Mouse (Mus musculus) limb, embryonic 13.5 days (tissue): ENCODE results near the gene Snap23. TPM values are rescaled to one million over a fixed set of nuclear protein-coding genes. Genes with fewer than 3 reads are reported as not detected.
"Not testable (repeated sequence)": the region's sequence is repeated elsewhere in the genome, so short reads cannot be mapped to it uniquely, and the experiment has no call there.

Source experiments
- ATAC-seq: fragments of 200-750 bp; cut with Nextera tagmentation; 2 replicates; pipeline ENCODE4 v1.8.0; 2017; ENCODE audit warnings: low read depth, moderate number of reproducible peaks, moderate TSS enrichment; ENCODE audit not compliant: low FRiP score
- H3K27ac ChIP-seq: fragments of 300-500 bp; sonication (generic); 2 replicates; pipeline ENCODE4 v1.5.1; 2015; ENCODE audit warnings: inconsistent platforms, mild to moderate bottlenecking, moderate library complexity
- H3K27me3 ChIP-seq: fragments of 300-500 bp; sonication (generic); 2 replicates; pipeline ENCODE4 v1.6.1; 2015; ENCODE audit warnings: mild to moderate bottlenecking, inconsistent platforms
- H3K36me3 ChIP-seq: fragments of 300-500 bp; sonication (generic); 2 replicates; pipeline ENCODE4 v1.6.1; 2015; ENCODE audit warnings: inconsistent platforms, mild to moderate bottlenecking, moderate library complexity
- H3K4me1 ChIP-seq: fragments of 300-500 bp; sonication (generic); 2 replicates; pipeline ENCODE4 v1.6.1; 2015; ENCODE audit warnings: inconsistent platforms
- H3K4me2 ChIP-seq: fragments of 300-500 bp; sonication (generic); replicated peaks from 2 replicates; pipeline ENCODE4 v1.6.1; 2015; ENCODE audit warnings: inconsistent platforms, mild to moderate bottlenecking, moderate library complexity
- H3K4me3 ChIP-seq: fragments of 300-500 bp; sonication (generic); 2 replicates; pipeline ENCODE4 v1.5.1; 2015; ENCODE audit warnings: moderate library complexity, mild to moderate bottlenecking, inconsistent platforms
- H3K9ac ChIP-seq: fragments of 300-500 bp; sonication (generic); 2 replicates; pipeline ENCODE4 v1.6.1; 2015; ENCODE audit warnings: mild to moderate bottlenecking, inconsistent platforms
- H3K9me3 ChIP-seq: fragments of 300-500 bp; sonication (generic); 2 replicates; pipeline ENCODE4 v1.6.1; 2016; ENCODE audit warnings: inconsistent platforms
- WGBS: fragments of 180-500 bp; shearing (Covaris S2); methylation state at CpG from one replicate; pipeline ENCODE4 v1.1.7; 2015; 5-methylcytosine and 5-hydroxymethylcytosine counted together
- polyA plus RNA-seq: library from polyadenylated mRNA; unstranded; fragments of >200 nt; fragmentation: Nextera tagmentation; extraction: Ambion mirVana; gene quantifications from 2 replicates; pipeline ENCODE4 v1.2.1, GENCODE M21; 2015

Gene Snap23
- polyA plus RNA-seq, 1 experiment from 2014 or later: 58.8 TPM

GRCm38 (mm10) chr2:120563235-120563990 lies 4.1 kb upstream of the Snap23 start, which contains the start of gene Zfp106:
TSS of gene Zfp106 (minus strand) at chr2:120563843.
- Histone ChIP-seq H3K4me2 (peak within 1 kb of the TSS; percentile 76), H3K9ac (peak within 1 kb of the TSS; percentile 88), H3K27ac (peak within 1 kb of the TSS; percentile 58; the same call in 1 of the 2 replicates), H3K36me3 (peaks cover 10% of the 10 kb centered on the region; the same call in 1 of the 2 replicates), H3K4me1 (peaks cover 16% of the 10 kb centered on the region), H3K4me3 (peak within 1 kb of the TSS; percentile 94), H3K27me3 (no peaks in the 10 kb centered on the region), H3K9me3 (no peaks in the 10 kb centered on the region)
- under 1% methylated on average over 50 of the region's 50 CpGs for WGBS
- ATAC-seq: peak; percentile 85

- H3K4me1 ChIP-seq: peaks cover 24% of the 10 kb centered on the region
- peaks cover 10% of the 10 kb centered on the region; the same call in 1 of the 2 replicates for H3K36me3 ChIP-seq
- H3K9me3 ChIP-seq, ATAC-seq, H3K4me3 ChIP-seq, H3K27ac ChIP-seq, H3K27me3 ChIP-seq, H3K4me2 ChIP-seq, H3K9ac ChIP-seq: not testable (repeated sequence)
- WGBS: 92% methylated on average over 4 of the region's 4 CpGs
Measured at GRCm38 (mm10) chr2:120564548-120565188, 2.8 kb upstream of the Snap23 start.

GRCm38 (mm10) chr2:120565363-120565762 lies 2.1 kb upstream of the Snap23 start:
- Histone ChIP-seq H3K9ac (no peak overlapping the region), H3K9me3 (no peaks in the 10 kb centered on the region), H3K27ac (no peak overlapping the region), H3K4me1 (peaks cover 24% of the 10 kb centered on the region), H3K4me3 (no peak overlapping the region), H3K4me2 (no peak overlapping the region), H3K27me3 (no peaks in the 10 kb centered on the region), H3K36me3 (peaks cover 8% of the 10 kb centered on the region; the same call in 1 of the 2 replicates)
- no peak for ATAC-seq
- WGBS: 84% methylated on average over 2 of the region's 2 CpGs

- Histone ChIP-seq H3K4me3 (peak overlapping the region; percentile 75), H3K27me3 (no peaks in the 10 kb centered on the region), H3K27ac (peak overlapping the region; percentile 69), H3K4me2 (peak overlapping the region; percentile 75), H3K4me1 (peaks cover 12% of the 10 kb centered on the region), H3K9ac (peak overlapping the region; percentile 86), H3K36me3 (peaks cover 11% of the 10 kb centered on the region), H3K9me3 (no peaks in the 10 kb centered on the region)
- under 1% methylated on average over 22 of the region's 22 CpGs for WGBS
- ATAC-seq: peak; percentile 73
Measured at GRCm38 (mm10) chr2:120567798-120568320, 388 bp downstream of the Snap23 start.

DNA sequence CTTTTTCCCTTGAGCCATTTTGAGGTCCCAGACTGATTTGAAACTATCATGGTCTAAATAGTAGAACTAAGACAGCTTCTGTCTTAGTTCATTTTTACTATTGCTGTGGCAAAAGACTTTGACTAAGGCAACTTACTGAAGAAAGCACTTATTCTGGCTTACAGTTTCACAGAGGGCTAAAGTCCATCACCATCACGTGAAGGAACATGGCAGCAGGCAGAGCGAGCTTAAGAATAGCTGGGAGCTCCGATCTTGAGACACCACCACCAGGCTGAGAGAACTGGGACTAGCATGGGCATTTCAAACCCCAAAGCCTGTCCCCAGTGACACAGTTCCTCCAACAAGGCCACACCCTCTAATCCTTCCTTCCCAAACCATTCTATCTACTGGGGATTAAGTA lies 3.6 kb downstream of the Snap23 start:
- H3K27ac ChIP-seq: no peak overlapping the region
- H3K4me3 ChIP-seq: no peak overlapping the region
- H3K9me3 ChIP-seq: no peaks in the 10 kb centered on the region
- ATAC-seq: no peak
- H3K4me1 ChIP-seq: peaks cover 30% of the 10 kb centered on the region
- H3K36me3 ChIP-seq: peaks cover 16% of the 10 kb centered on the region
- 96% methylated on average over 3 of the region's 3 CpGs for WGBS
- no peak overlapping the region for H3K4me2 ChIP-seq
- H3K9ac ChIP-seq: no peak overlapping the region
- no peaks in the 10 kb centered on the region for H3K27me3 ChIP-seq

- 97% methylated on average over 3 of the region's 3 CpGs for WGBS
- not testable (repeated sequence) for H3K4me2 ChIP-seq
- H3K4me1 ChIP-seq: peaks cover 38% of the 10 kb centered on the region
Measured at GRCm38 (mm10) chr2:120572161-120572560, 4.7 kb downstream of the Snap23 start.

GRCm38 (mm10) chr2:120575121-120575520 lies 7.7 kb downstream of the Snap23 start:
- WGBS: 39% methylated on average over 3 of the region's 3 CpGs
- 0 out of 2 replicates have a peak overlapping the region, but pooled peaks have one; percentile 0 for H3K4me2 ChIP-seq
- no peaks in the 10 kb centered on the region for H3K9me3 ChIP-seq
- no peaks in the 10 kb centered on the region for H3K27me3 ChIP-seq
- no peak for ATAC-seq
- H3K9ac ChIP-seq: no peak overlapping the region
- peaks cover 16% of the 10 kb centered on the region for H3K36me3 ChIP-seq
- H3K4me1 ChIP-seq: peaks cover 26% of the 10 kb centered on the region
- no peak overlapping the region for H3K4me3 ChIP-seq
- H3K27ac ChIP-seq: no peak overlapping the region

More at GRCm38 (mm10) chr2:120572161-120572560, 4.7 kb downstream of the Snap23 start:
- not testable (repeated sequence) for H3K27me3 ChIP-seq, H3K4me3 ChIP-seq, H3K9ac ChIP-seq, H3K27ac ChIP-seq, H3K9me3 ChIP-seq, ATAC-seq
- peaks cover 16% of the 10 kb centered on the region for H3K36me3 ChIP-seq

GRCm38 (mm10) chr2:120575978-120576377 lies 8.5 kb downstream of the Snap23 start:
- Histone ChIP-seq H3K27ac (no peak overlapping the region), H3K36me3 (peaks cover 16% of the 10 kb centered on the region), H3K9ac (no peak overlapping the region), H3K27me3 (no peaks in the 10 kb centered on the region), H3K4me2 (no peak overlapping the region), H3K4me3 (no peak overlapping the region), H3K4me1 (peaks cover 26% of the 10 kb centered on the region), H3K9me3 (no peaks in the 10 kb centered on the region)
- WGBS: 87% methylated on average over 2 of the region's 2 CpGs
- ATAC-seq: no peak

- H3K27ac ChIP-seq: no peak overlapping the region
- no peaks in the 10 kb centered on the region for H3K27me3 ChIP-seq
- no peak for ATAC-seq
- WGBS: 70% methylated on average over 4 of the region's 4 CpGs
- H3K9me3 ChIP-seq: no peaks in the 10 kb centered on the region
- peaks cover 26% of the 10 kb centered on the region for H3K4me1 ChIP-seq
- H3K9ac ChIP-seq: no peak overlapping the region
- H3K36me3 ChIP-seq: 0 out of 2 replicates have a peak, but pooled peaks cover 5% of the 10 kb centered on the region
- H3K4me2 ChIP-seq: no peak overlapping the region
- no peak overlapping the region for H3K4me3 ChIP-seq
Measured at GRCm38 (mm10) chr2:120577799-120578198, 10.3 kb downstream of the Snap23 start.

- 0 out of 2 replicates have a peak, but pooled peaks cover 5% of the 10 kb centered on the region for H3K36me3 ChIP-seq
- H3K9me3 ChIP-seq: no peaks in the 10 kb centered on the region
- H3K27ac ChIP-seq: no peak overlapping the region
- H3K4me2 ChIP-seq: no peak overlapping the region
- H3K27me3 ChIP-seq: no peaks in the 10 kb centered on the region
- no peak overlapping the region for H3K4me3 ChIP-seq
- WGBS: 81% methylated on average over 5 of the region's 5 CpGs
- ATAC-seq: no peak
- H3K4me1 ChIP-seq: peaks cover 26% of the 10 kb centered on the region
- H3K9ac ChIP-seq: no peak overlapping the region
Measured at GRCm38 (mm10) chr2:120578286-120578685, 10.8 kb downstream of the Snap23 start.

GRCm38 (mm10) chr2:120589759-120590158 lies 22.3 kb downstream of the Snap23 start:
- 87% methylated on average over 5 of the region's 5 CpGs for WGBS
- Histone ChIP-seq H3K9ac (no peak overlapping the region), H3K27me3 (no peaks in the 10 kb centered on the region), H3K36me3 (peaks cover 75% of the 10 kb centered on the region), H3K4me2 (no peak overlapping the region), H3K4me1 (no peaks in the 10 kb centered on the region), H3K27ac (no peak overlapping the region), H3K9me3 (no peaks in the 10 kb centered on the region), H3K4me3 (no peak overlapping the region)
- no peak for ATAC-seq

DNA sequence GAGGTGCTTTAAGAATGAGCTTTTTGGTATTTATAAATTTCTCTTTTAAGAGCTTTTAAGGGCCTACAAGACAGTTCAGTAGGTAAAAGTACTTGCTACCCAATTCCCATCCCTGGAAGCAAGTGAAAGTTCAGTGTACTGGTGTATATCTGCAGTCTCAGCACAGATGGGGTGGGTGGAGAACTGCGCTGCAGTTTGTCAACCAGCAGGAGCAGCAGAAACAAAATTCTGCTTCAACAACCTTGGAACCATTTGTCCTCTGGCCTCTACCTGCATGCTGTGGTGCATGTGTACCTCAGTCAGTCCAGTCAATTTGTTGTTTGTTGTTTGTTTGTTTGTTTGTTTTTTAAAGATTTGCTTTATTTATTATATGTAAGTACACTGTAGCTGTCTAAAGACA lies 24.8 kb downstream of the Snap23 start:
- no peaks in the 10 kb centered on the region for H3K27me3 ChIP-seq
- H3K36me3 ChIP-seq: peaks cover 72% of the 10 kb centered on the region
- 86% methylated on average over 1 of the region's 1 CpGs for WGBS

More for the DNA sequence above, 24.8 kb downstream of the Snap23 start:
- no peak overlapping the region for H3K4me3 ChIP-seq
- no peaks in the 10 kb centered on the region for H3K4me1 ChIP-seq
- no peak for ATAC-seq
- no peak overlapping the region for H3K9ac ChIP-seq
- H3K9me3 ChIP-seq: no peaks in the 10 kb centered on the region
- H3K27ac ChIP-seq: no peak overlapping the region
- H3K4me2 ChIP-seq: no peak overlapping the region
